Mouse (Mus musculus) adrenal gland, postnatal 36 days (tissue): ENCODE data around the gene Arhgdia. TPM values are rescaled to one million over a fixed set of nuclear protein-coding genes. Genes with fewer than 3 reads are reported as not detected.
"Not testable (repeated sequence)": the region's sequence is repeated elsewhere in the genome, so short reads cannot be mapped to it uniquely, and the experiment has no call there.

ENCODE experiments used
- DNase-seq, 2 experiments: peaks; one replicate each; pipeline ENCODE4 v3.0.0; 2021; ENCODE audit warnings: mixed read lengths in 1 of 2
- total RNA-seq, 2 experiments: library from RNA; stranded (reverse); gene quantifications; 2 replicates each; pipeline ENCODE4 v1.2.3; 2021

Arhgdia gene
- total RNA-seq, 2 experiments from 2014 or later: 348 to 361 TPM

DNA sequence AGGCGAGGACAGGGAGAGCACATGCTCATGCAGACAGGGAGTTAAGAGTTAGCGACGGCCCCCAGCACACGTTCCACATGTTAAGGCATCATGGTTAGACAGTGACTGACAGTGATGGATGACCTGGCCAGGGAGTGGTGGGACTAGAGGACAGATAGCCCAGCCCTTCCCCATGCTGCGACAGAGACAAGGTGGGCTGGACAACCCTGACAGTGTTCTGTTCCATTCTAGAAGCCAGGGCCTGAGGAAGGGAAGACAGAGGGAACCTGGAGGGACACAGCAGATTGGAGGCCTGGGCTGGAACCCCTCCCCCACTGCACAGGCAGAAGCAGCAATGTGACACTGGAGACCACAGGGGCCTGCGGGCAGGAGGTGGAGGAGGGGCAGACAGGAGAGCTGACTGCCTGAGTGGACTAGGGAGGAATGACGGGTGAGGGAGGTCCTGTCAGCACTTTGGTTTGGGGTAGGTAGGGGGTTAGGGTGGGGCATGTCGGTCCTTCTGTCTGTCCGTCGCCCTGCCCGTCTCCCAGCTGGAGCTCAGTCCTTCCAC is 2.7 kb downstream of the Arhgdia start:
- DNase-seq: peak in 1 of 2 experiments; percentile 22

DNA sequence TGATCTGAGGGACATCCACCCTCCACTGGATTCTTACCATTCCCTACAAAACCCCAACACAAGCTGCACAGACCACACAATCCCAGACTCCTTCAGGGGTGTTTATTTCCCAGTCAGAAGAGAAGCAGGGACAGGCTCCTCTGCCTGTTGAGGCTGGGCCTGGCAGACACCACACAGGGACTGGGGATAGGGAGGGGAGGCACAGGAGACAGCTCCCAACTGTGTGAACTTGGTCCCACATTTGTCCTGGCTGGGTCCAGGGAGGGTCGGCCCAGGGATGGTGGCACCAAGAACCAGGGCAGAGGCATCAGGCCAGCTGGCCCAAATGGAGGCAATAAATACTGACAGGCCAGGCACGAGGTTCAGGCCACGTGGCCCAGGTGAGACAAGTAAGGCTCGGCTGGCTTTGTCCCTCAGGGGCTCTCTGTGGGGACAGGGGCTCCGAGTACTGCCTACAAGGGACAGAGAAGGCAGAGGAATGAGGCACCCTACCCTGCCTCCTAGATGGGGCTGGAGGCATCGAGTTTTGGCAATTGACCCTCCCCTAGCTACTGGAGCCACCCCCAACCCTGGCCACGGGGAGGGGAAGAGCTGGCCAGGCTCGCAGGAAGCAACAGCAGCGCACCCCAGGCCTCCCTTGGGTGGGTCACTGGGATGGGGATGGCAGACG is 3.3 kb downstream of the Arhgdia start:
- no peak for DNase-seq

DNA sequence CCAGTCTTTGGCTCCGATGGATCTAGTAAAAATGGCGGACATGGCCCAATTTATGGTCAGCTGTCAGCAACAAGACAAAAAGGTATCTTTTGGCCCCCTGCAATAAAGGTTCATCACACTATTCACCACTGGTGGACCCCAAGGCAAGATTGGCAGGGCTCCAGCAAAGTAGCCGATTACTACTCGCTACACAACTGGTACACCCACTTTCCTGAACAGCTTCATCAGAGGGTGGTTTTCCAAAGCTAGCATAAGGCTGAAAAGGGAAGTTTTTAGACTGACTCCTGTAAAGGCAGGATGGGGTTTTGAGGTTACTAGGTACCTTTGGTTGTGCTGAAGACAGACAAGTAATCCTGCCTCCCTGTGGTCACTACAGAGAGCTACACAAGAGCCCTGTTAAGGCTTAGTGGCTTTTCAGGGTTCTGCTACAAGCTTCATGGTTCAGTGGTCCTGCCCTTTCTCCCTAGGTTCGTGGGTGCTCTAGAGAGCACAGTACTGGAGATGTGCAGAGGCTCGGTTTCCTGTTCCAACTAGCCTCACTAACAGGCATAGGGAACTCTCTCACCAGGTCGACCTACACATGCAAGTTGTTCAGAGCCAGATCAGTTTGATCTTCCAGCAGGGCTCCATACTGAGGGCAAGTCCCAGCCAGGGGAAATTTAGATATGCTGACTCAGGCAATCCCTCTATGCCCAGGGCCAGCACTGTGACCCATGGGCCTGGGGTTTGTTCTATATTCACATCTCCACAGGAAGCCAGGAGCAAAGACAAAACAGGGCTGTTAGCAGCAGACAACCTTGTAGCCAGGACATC is 4.0 kb downstream of the Arhgdia start:
- no peak for DNase-seq

DNA sequence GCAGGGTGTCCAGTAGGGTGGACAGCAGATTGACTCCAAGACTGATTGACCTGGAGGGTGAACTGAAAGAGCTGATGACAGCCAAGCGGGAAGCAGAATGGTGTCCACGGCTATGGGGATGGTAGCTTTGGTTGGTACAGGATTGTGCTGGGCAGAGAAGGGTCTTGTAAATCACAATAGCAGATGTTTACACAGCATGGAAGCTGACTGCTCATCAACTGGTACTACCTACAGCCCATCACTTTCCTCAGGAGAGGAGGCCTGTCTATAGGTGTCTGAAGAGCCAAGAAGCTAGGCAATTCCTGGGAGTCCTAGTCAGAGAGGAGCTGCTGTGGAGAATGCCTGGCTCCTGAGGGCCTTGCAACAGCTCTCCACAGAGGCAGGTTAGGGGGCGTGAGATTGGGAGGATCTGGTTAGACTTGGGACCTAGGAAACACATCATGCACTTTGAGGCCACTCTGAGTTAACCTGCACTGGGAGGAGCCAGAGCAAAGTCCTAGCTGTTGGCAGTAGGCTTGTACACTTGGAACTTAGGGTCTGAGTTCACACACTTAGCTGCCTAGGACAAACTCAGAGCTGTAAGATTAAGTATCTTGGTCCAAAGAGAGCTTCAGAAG is 5.0 kb downstream of the Arhgdia start:
- no peak for DNase-seq

DNA sequence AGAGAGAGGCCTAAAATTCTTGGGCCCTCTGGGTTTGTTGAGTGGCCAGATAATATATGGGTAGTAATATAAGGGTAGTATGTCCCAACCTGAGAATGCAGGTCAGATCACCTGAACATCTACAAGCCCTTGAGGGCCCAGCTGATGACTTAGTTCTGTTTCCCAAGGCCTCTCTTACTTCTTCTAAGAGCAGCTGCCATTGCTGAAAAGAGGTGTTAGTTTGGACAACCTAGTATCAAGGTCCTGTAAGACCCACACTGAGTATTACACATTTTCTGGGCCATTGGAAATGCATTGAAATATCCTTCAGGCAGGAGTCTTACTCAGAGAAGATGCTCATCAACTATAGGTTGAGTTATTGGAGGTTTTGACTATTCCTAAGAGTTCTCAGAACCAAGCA is 5.5 kb downstream of the Arhgdia start:
- no peak for DNase-seq

DNA sequence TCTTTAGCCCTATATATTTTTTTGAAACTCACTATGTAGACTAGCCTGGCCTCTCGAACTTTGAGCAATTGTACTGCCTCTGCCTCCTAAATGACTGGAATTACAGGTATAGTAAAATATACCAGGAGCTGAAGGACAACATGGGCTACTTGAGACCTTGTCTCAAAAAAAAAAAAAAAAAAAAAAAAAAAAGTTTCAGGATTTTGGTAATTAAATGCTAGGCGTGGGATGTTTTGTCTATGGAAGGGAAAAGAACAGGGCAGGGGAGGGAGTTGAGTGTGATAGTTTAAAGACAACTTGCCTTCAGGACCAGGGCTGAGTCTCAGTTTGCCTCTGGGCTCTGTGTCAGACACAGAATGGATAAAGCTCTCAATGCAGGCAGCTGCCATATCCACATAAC is 6.4 kb downstream of the Arhgdia start:
- DNase-seq: no peak

DNA sequence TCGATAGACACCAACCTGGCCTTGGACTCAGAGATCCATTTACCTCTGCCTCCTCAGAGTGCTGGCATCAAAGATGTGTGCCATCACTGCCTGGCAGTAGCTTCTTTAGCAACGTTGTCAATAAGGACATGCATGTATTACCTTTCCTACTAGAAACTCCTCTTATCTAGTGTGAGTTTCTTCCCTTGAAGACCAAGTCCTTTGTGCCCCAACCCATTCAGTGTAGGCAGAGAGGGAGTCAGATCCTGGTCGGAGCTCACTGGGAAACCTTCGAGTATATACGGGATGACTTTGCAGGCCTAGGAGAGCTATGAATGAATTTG is 7.2 kb downstream of the Arhgdia start:
- DNase-seq: no peak

DNA sequence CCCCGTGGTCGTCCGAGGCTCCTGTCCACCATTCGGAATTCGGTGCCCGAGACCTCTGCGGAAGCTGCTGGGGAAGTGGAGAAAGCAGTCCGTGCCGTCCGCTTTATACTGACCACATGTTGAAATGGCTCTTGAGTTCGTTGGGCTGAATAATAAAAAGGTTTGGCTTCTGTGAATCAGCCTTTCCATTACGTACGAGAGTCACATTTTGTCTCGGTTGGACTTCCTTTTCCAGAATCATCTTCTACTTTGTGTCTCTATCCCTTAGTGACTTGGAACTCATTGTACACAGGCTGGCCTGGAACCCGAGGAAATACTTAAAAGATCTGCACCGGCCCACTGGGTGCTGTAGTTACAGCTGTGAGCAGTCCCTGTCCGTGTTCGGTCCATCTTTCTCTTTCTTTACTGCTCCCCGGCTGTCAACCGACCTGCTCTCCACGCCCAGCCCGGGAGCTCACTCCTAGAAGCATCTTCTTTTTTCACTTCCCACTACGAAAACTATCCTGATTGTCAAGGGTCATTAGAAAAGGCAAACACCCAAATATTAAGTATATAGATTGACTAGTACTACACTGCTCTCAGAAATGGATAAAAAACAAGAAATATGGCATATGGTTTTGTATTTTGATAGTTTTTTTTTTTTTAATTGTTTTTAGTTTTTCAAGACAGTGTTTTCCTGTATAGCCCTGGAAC is 7.7 kb downstream of the Arhgdia start:
- DNase-seq: peak in 1 of 2 experiments; percentile 22

DNA sequence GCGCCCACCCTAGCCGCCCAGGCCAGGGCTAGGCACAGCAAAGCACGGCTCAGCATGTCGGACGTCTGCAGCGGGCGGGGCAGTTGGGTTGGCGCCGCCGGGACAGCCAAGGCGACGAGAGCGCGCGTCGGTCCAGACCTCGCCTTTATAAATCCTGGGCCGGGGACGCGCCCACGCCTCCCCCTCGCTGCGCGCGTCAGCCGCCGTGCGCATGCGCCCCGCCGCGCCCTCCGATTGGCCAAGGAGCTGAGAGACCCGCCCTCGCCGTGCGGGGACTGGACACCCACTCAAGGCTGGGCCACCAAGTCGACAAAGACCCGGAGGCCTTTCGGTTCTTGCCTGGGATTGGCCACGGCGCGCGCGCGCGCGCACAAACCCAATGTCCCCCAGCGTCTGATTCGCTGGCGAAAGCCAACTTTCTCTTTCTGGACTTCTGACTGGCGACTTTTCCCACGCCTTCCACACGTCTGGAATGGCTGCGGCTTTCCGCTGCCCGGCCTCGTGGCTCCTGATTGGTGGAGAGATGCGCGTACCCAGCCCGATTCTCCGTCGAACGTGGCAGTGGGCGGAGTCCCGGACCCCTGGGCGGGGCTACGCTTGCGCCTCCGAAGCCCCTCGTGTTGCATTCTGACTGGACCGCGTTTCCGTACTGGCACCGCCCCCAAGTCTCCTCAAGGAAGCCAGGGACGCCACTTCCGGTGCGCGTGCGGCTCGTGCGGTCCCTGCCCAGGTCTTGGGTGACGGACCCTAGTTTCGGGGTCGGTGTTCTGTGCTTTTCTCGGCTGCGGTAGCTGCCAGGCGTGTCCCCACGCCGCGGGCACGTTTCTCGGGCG is 8.5 kb downstream of the Arhgdia start, which contains the start of gene P4hb:
Gene P4hb, minus strand, starts transcription at position 502 of the 833 bp plus-strand sequence.
- peak; percentile 100 for DNase-seq

DNA sequence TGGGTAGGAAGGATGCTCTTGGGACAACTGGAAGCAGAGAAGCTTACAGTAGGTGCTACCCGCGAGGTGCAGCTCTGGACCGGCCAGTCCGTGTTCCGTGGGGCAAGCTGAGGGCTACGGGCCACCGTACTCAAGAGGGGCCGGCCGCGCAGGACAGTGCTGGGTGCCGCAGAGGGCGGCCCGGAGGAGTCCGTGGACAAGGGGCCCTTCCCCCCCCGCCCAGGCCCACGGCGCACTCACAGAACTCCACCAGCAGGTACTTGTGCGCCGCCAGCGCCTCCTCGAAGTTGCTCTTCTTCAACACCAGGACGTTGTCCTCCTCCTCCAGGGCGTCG is 9.0 kb downstream of the Arhgdia start:
- DNase-seq: no peak

DNA sequence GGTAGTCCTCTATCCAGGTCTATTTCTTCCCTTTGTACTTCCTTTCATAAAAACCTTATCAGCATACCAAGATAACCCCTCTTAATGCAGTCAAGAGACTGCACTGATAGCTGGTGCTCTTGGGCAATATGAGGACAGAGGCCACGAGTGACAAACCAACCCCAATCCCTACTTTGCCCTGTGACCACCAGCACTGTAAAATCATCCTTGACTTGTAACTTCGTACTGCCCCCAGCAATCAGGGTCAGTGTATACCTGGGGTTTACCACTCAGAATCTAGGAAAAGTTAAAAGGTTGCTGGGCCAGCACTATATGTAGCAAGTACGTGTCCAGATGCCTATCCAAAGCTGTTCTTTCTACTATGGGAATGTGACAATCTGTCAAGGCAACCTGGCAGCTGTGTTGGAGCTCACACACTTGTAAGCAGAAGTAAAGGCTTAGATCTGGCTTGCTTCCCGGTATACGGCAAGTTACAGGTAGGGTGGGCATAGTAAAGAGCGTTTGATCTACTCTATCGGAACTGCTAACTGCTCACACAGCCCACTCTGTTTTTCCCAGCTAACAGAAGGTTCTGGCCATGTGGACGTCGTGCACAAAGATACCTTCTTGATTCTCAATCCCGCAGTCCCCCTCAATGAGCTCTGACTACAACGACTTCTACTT is 9.5 kb downstream of the Arhgdia start:
- DNase-seq: no peak

DNA sequence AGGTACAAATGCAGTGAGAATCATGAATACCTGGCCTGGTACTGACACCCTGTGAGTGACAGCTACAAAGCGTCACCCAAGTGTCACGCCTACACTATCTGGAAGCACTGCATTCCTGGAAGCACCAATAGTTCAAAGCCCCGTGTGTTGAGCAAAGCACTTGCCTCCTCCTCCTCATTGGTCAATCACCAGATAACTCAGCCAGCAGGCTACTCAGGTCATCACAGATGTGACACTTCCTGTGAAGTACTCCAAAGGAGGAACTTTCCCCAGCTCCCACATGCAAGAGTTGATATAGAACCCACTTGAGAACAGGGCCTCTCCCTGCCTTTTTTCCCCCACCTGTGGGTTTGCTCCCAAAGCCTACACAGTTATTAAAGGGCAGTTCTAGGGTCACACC is 10.3 kb downstream of the Arhgdia start:
- no peak for DNase-seq

DNA sequence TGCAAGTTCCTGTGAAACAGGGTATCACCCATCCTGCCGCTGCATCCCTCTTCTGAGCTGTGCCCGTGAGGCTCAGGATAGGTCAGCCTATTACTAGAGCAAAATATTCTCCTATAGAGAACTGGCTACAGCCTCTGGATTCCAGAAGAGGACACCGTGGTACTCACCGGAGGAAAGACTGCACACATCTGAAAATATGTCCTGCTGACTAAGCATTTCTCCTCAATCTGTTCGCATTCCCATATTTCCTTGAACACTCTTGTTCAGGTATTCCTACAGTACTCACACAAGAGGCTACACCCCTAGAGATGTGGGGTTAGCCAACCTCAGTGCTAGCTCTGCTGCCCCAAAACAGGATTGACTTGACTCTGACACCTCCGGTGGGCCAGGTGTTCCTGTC is 13.1 kb downstream of the Arhgdia start:
- DNase-seq: no peak

DNA sequence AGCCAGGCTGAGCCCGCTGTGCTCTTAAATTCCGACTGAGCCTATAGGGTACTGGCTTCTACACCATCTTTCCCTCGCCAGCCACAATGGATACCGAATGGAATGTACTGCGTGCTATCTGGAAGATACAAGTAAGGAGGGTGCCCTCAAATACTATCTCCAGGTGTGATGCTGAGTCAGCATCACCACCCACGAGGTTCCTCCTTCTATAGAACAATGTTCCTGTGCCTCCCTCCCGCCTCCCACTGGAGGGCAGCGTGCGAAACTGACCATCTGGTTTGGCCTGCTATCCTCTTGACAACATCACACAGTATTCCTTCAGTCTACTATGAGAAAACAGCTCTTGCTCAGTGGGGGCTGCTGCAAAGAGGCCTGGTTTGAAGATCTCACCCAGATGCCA is 16.3 kb downstream of the Arhgdia start:
- DNase-seq: no peak

DNA sequence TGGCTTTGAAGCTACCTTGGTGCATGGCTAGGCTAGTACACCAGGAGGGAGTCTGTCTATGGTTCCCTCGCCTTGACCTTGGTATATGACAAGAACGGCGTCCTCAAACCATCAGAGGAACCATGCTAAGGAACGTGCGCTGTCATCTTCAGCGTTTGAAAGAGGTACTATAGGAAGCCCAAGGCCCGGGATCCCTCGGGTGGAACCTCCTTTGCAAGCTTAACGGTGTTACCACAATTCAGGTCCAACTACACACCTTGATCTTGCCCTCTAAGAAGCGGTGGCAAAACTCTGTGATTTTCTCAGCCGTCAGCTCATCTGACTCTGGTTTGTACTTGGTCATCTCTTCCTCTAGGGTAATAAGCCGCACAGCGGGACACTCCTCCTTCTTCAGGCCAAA is 18.5 kb downstream of the Arhgdia start:
- DNase-seq: no peak

DNA sequence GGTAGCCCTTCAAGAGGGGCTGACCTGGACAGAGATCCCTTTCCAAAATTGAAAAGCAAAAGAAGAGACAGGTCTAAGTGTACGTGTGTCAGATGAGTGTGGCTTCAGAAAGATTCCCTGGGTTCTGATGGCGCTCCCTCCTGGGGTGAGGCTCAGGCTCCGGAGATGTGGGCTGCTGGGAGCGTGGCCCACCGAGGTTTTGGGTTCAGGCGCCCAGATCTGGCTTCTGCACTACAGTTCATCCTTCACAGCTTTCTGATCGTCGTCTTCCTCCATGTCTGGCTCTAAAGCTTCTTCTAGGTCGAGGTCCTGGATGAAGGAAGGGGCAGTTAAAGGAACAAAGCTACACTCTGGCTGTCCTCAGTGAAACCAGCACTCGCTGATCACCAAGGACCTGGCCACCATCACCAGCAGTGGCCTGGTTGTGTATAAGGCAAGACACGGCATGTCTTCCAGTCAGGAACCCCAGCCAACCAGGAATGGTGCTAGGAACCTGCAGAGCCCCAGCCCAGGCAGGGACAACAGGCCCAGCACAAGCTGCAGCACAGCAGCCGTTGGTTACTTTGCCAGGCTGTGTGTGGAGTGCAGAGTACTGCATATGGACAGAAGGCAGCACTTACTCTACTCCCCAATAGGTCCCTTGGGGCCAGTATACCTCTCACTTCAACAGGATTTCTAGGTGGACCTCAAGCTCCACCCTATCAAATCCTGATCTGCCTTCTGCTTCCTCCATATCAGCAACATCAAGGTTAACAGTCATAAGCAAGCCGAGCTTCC is 20.3 kb downstream of the Arhgdia start:
- DNase-seq: no peak

DNA sequence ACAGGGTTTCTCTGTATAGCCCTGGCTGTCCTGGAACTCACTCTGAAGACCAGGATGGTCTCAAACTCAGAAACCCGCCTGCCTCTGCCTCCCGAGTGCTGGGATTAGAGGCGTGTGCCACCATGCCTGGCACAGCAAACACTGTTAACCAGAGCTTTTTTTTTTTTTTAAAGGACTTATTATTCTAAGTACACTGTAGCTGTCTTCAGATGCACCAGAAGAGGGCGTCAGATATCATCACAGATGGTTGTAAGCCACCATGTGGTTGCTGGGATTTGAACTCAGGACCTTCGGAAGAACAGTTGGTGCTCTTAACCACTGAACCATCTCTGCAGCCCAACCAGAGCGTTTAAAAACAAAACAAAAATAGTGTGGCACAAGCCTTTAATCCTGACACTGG is 22.6 kb downstream of the Arhgdia start:
- not testable (repeated sequence) for DNase-seq

DNA sequence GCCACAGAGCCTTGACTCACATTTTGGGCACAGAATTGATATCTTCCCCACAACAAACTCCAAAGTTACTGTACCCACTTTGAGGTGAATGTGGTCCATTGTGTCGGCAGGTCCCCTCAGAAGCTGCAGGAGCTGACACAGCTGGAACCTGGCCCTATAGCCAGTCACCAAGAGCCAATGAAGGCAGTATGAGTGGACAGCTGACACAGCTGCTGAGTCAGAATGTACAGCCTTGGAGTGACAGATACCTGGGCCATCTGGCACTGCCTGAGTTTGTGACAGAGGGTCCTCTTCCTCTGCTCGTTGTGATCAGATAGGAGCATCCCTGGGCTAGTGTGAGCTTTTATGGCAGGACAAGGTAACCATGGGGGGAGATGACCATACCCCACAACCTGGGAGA is 26.2 kb downstream of the Arhgdia start:
- peak; percentile 71 to 75 for DNase-seq

DNA sequence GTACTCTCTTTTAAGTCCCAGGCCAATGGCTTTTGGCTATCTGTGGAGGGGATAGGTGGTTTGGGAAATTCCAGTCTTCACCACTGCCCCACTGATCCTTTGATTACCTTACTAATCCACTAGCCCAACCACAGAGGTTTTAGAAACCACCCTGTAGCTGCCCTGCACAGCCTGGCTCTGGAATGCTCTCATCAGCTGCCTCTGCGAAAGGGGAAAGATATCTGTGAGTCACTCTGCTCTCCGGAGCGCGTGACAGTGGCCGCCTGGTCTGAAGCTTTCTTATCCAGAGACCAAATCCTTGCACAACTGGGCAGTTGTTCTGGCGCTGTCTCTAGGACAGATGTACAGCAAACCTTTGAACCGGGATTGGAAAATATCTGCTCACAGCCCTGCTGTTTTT is 26.6 kb downstream of the Arhgdia start:
- peak; percentile 75 to 81 for DNase-seq

DNA sequence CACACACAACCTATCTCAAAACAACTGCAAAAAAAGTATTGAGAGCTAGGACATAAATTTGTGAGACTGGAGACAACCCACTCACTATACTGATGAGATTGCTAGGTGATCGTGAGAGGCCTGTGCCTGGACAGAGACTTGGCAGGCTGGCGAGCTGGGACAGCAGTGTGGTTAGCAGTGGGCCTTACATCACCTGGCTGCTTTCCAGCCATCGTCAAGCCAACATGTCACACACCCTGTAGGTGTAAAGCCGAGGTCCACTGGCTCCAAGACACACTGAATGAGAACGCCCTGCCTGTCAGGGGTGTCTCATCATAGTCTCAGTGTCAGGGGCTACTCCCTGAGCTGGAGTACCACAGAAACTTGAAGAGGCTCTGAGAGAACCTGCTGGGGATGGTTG is 28.7 kb downstream of the Arhgdia start:
- no peak for DNase-seq
